Mouse (Mus musculus): ENCODE results near the gene Esrrb. TPM values are rescaled to one million over a fixed set of nuclear protein-coding genes. Genes with fewer than 3 reads are reported as not detected.

Gene Esrrb
- polyA plus RNA-seq, 1 experiment from 2014 or later: 1.9 TPM

- no peak for ATAC-seq (ENCODE audit: insufficient number of reproducible peaks, insufficient read depth, low FRiP score, low read depth)
- H3K27me3 ChIP-seq (ENCODE audit: control insufficient read depth, insufficient read depth, low read length): no peaks in the 10 kb centered on the region
- H3K4me2 ChIP-seq (ENCODE audit: low read length): no peak overlapping the region
- H3K9ac ChIP-seq (ENCODE audit: low read length): no peak overlapping the region
- H3K36me3 ChIP-seq (ENCODE audit: control insufficient read depth, insufficient read depth, low read length): no peaks in the 10 kb centered on the region
- no peak overlapping the region for H3K4me3 ChIP-seq (ENCODE audit: control insufficient read depth in 1 of 2, insufficient read depth in 1 of 2, low read depth in 1 of 2, low read length in 2 of 2)
- H3K27ac ChIP-seq (replicated peaks in 1 of 2; ENCODE audit: control insufficient read depth in 1 of 2, insufficient read depth in 1 of 2, low read depth in 2 of 2, low read length in 2 of 2): peak overlapping the region in 1 of 2 experiments; percentile 14; a peak in 1 of 4 replicates
- H3K9me3 ChIP-seq (ENCODE audit: control insufficient read depth, low read length): no peaks in the 10 kb centered on the region
- WGBS: 54% methylated on average over 7 of the region's 7 CpGs
- peaks cover 14 to 22% of the 10 kb centered on the region in 2 experiments for H3K4me1 ChIP-seq (ENCODE audit: control insufficient read depth in 2 of 2, insufficient read depth in 2 of 2, low read length in 2 of 2)
Measured at GRCm38 (mm10) chr12:86336887-86337286, 24.0 kb upstream of the Esrrb start.

GRCm38 (mm10) chr12:86349477-86349876 lies 11.4 kb upstream of the Esrrb start:
- whole genome bisulfite sequencing: 77% methylated on average over 8 of the region's 8 CpGs
- H3K4me1 ChIP-seq (ENCODE audit: control insufficient read depth in 2 of 2, insufficient read depth in 2 of 2, low read length in 2 of 2): no peaks in the 10 kb centered on the region
- no peak overlapping the region for H3K4me2 ChIP-seq (ENCODE audit: low read length)
- ATAC-seq (ENCODE audit: insufficient number of reproducible peaks, insufficient read depth, low FRiP score, low read depth): no peak
- H3K36me3 ChIP-seq (ENCODE audit: control insufficient read depth, insufficient read depth, low read length): no peaks in the 10 kb centered on the region
- no peak overlapping the region for H3K27ac ChIP-seq (replicated peaks in 1 of 2; ENCODE audit: control insufficient read depth in 1 of 2, insufficient read depth in 1 of 2, low read depth in 2 of 2, low read length in 2 of 2)
- no peak overlapping the region for H3K4me3 ChIP-seq (ENCODE audit: control insufficient read depth in 1 of 2, insufficient read depth in 1 of 2, low read depth in 1 of 2, low read length in 2 of 2)
- H3K9ac ChIP-seq (ENCODE audit: low read length): no peak overlapping the region
- H3K27me3 ChIP-seq (ENCODE audit: control insufficient read depth, insufficient read depth, low read length): peaks cover 5% of the 10 kb centered on the region; the same call in 1 of the 2 replicates
- H3K9me3 ChIP-seq (ENCODE audit: control insufficient read depth, low read length): no peaks in the 10 kb centered on the region

GRCm38 (mm10) chr12:86359406-86359805 lies 1.5 kb upstream of the Esrrb start:
- 44% methylated on average over 6 of the region's 6 CpGs for WGBS
- Histone ChIP-seq H3K9me3 (ENCODE audit: control insufficient read depth, low read length) (no peaks in the 10 kb centered on the region), H3K4me1 (ENCODE audit: control insufficient read depth in 2 of 2, insufficient read depth in 2 of 2, low read length in 2 of 2) (peaks cover 13 to 32% of the 10 kb centered on the region in 2 experiments), H3K27me3 (ENCODE audit: control insufficient read depth, insufficient read depth, low read length) (no peaks in the 10 kb centered on the region), H3K27ac (replicated peaks in 1 of 2; ENCODE audit: control insufficient read depth in 1 of 2, insufficient read depth in 1 of 2, low read depth in 2 of 2, low read length in 2 of 2) (no peak overlapping the region), H3K4me2 (ENCODE audit: low read length) (no peak overlapping the region), H3K9ac (ENCODE audit: low read length) (no peak overlapping the region), H3K4me3 (ENCODE audit: control insufficient read depth in 1 of 2, insufficient read depth in 1 of 2, low read depth in 1 of 2, low read length in 2 of 2) (no peak overlapping the region), H3K36me3 (ENCODE audit: control insufficient read depth, insufficient read depth, low read length) (no peaks in the 10 kb centered on the region)
- no peak for ATAC-seq (ENCODE audit: insufficient number of reproducible peaks, insufficient read depth, low FRiP score, low read depth)

GRCm38 (mm10) chr12:86359873-86360272 lies 1.0 kb upstream of the Esrrb start:
- Histone ChIP-seq H3K27me3 (ENCODE audit: control insufficient read depth, insufficient read depth, low read length) (no peaks in the 10 kb centered on the region), H3K9me3 (ENCODE audit: control insufficient read depth, low read length) (no peaks in the 10 kb centered on the region), H3K4me1 (ENCODE audit: control insufficient read depth in 2 of 2, insufficient read depth in 2 of 2, low read length in 2 of 2) (peaks cover 13 to 35% of the 10 kb centered on the region in 2 experiments), H3K4me3 (ENCODE audit: control insufficient read depth in 1 of 2, insufficient read depth in 1 of 2, low read depth in 1 of 2, low read length in 2 of 2) (no peak overlapping the region), H3K27ac (replicated peaks in 1 of 2; ENCODE audit: control insufficient read depth in 1 of 2, insufficient read depth in 1 of 2, low read depth in 2 of 2, low read length in 2 of 2) (no peak overlapping the region), H3K36me3 (ENCODE audit: control insufficient read depth, insufficient read depth, low read length) (no peaks in the 10 kb centered on the region), H3K4me2 (ENCODE audit: low read length) (no peak overlapping the region), H3K9ac (ENCODE audit: low read length) (no peak overlapping the region)
- no peak for ATAC-seq (ENCODE audit: insufficient number of reproducible peaks, insufficient read depth, low FRiP score, low read depth)
- 82% methylated on average over 8 of the region's 8 CpGs for whole genome bisulfite sequencing

- Histone ChIP-seq H3K4me2 (ENCODE audit: low read length) (no peak overlapping the region), H3K4me3 (ENCODE audit: control insufficient read depth in 1 of 2, insufficient read depth in 1 of 2, low read depth in 1 of 2, low read length in 2 of 2) (no peak overlapping the region), H3K9me3 (ENCODE audit: control insufficient read depth, low read length) (no peaks in the 10 kb centered on the region), H3K4me1 (ENCODE audit: control insufficient read depth in 2 of 2, insufficient read depth in 2 of 2, low read length in 2 of 2) (peaks cover 22 to 47% of the 10 kb centered on the region in 2 experiments), H3K27ac (replicated peaks in 1 of 2; ENCODE audit: control insufficient read depth in 1 of 2, insufficient read depth in 1 of 2, low read depth in 2 of 2, low read length in 2 of 2) (no peak overlapping the region), H3K27me3 (ENCODE audit: control insufficient read depth, insufficient read depth, low read length) (no peaks in the 10 kb centered on the region), H3K9ac (ENCODE audit: low read length) (no peak overlapping the region), H3K36me3 (ENCODE audit: control insufficient read depth, insufficient read depth, low read length) (no peaks in the 10 kb centered on the region)
- 21% methylated on average over 5 of the region's 5 CpGs for WGBS
- ATAC-seq (ENCODE audit: insufficient number of reproducible peaks, insufficient read depth, low FRiP score, low read depth): no peak
Measured at GRCm38 (mm10) chr12:86364285-86364684, 3.4 kb downstream of the Esrrb start.

GRCm38 (mm10) chr12:86364756-86365155 lies 3.8 kb downstream of the Esrrb start:
- H3K9me3 ChIP-seq (ENCODE audit: control insufficient read depth, low read length): no peaks in the 10 kb centered on the region
- 53% methylated on average over 5 of the region's 5 CpGs for WGBS
- no peaks in the 10 kb centered on the region for H3K36me3 ChIP-seq (ENCODE audit: control insufficient read depth, insufficient read depth, low read length)
- H3K4me3 ChIP-seq (ENCODE audit: control insufficient read depth in 1 of 2, insufficient read depth in 1 of 2, low read depth in 1 of 2, low read length in 2 of 2): no peak overlapping the region
- peaks cover 17 to 43% of the 10 kb centered on the region in 2 experiments for H3K4me1 ChIP-seq (ENCODE audit: control insufficient read depth in 2 of 2, insufficient read depth in 2 of 2, low read length in 2 of 2)
- no peak overlapping the region for H3K4me2 ChIP-seq (ENCODE audit: low read length)
- H3K9ac ChIP-seq (ENCODE audit: low read length): no peak overlapping the region
- no peak overlapping the region for H3K27ac ChIP-seq (replicated peaks in 1 of 2; ENCODE audit: control insufficient read depth in 1 of 2, insufficient read depth in 1 of 2, low read depth in 2 of 2, low read length in 2 of 2)
- ATAC-seq (ENCODE audit: insufficient number of reproducible peaks, insufficient read depth, low FRiP score, low read depth): no peak
- H3K27me3 ChIP-seq (ENCODE audit: control insufficient read depth, insufficient read depth, low read length): no peaks in the 10 kb centered on the region

GRCm38 (mm10) chr12:86370611-86371383 lies 9.9 kb downstream of the Esrrb start:
- Histone ChIP-seq H3K4me2 (ENCODE audit: low read length) (no peak overlapping the region), H3K9ac (ENCODE audit: low read length) (no peak overlapping the region), H3K9me3 (ENCODE audit: control insufficient read depth, low read length) (no peaks in the 10 kb centered on the region), H3K27ac (replicated peaks in 1 of 2; ENCODE audit: control insufficient read depth in 1 of 2, insufficient read depth in 1 of 2, low read depth in 2 of 2, low read length in 2 of 2) (no peak overlapping the region), H3K4me1 (ENCODE audit: control insufficient read depth in 2 of 2, insufficient read depth in 2 of 2, low read length in 2 of 2) (peaks cover 2 to 8% of the 10 kb centered on the region in 2 experiments), H3K36me3 (ENCODE audit: control insufficient read depth, insufficient read depth, low read length) (no peaks in the 10 kb centered on the region), H3K4me3 (ENCODE audit: control insufficient read depth in 1 of 2, insufficient read depth in 1 of 2, low read depth in 1 of 2, low read length in 2 of 2) (no peak overlapping the region), H3K27me3 (ENCODE audit: control insufficient read depth, insufficient read depth, low read length) (no peaks in the 10 kb centered on the region)
- 90% methylated on average over 17 of the region's 17 CpGs for WGBS
- ATAC-seq (ENCODE audit: insufficient number of reproducible peaks, insufficient read depth, low FRiP score, low read depth): no peak

- Histone ChIP-seq H3K4me2 (ENCODE audit: low read length) (no peak overlapping the region), H3K27ac (replicated peaks in 1 of 2; ENCODE audit: control insufficient read depth in 1 of 2, insufficient read depth in 1 of 2, low read depth in 2 of 2, low read length in 2 of 2) (no peak overlapping the region), H3K36me3 (ENCODE audit: control insufficient read depth, insufficient read depth, low read length) (no peaks in the 10 kb centered on the region), H3K9ac (ENCODE audit: low read length) (no peak overlapping the region), H3K4me3 (ENCODE audit: control insufficient read depth in 1 of 2, insufficient read depth in 1 of 2, low read depth in 1 of 2, low read length in 2 of 2) (no peak overlapping the region), H3K9me3 (ENCODE audit: control insufficient read depth, low read length) (no peaks in the 10 kb centered on the region), H3K4me1 (ENCODE audit: control insufficient read depth in 2 of 2, insufficient read depth in 2 of 2, low read length in 2 of 2) (peaks cover 0 to 6% of the 10 kb centered on the region in 2 experiments; a peak in 3 of 4 replicates), H3K27me3 (ENCODE audit: control insufficient read depth, insufficient read depth, low read length) (no peaks in the 10 kb centered on the region)
- 81% methylated on average over 8 of the region's 8 CpGs for WGBS
- ATAC-seq (ENCODE audit: insufficient number of reproducible peaks, insufficient read depth, low FRiP score, low read depth): no peak
Measured at GRCm38 (mm10) chr12:86374286-86374685, 13.4 kb downstream of the Esrrb start.

All from heart, embryonic 14.5 days (tissue).